Mouse (Mus musculus): ENCODE measurements at regions not wholly inside any gene's neighbourhood (a gene's known extent, or its start where the extent isn't known, plus 50 kb on each side); places are given as distances from the start of the nearest gene placed in this dataset.
A peak's percentile ranks its signal among the peaks of the same experiment; 100 is the strongest.

DNA sequence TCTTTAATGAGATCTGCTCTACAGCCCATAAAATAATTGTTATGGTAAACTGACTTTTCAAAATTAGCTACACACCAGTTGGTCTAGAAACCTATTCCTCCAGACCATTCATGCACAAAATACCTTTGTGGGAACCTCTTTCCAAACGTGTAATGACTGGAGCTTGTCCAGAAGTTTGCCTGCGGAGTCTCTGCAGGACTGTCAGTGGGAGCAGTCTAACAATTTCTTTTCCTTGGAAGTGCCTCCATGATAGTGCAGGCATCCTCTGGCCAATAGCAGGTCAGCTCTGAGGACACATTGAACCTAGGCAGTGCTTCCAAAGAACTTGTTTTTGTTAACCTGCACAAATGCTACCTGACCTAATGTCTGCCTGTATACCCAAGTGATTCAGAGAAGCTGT lies 932.3 kb downstream of the Pcdh9 start:
- DNase-seq: no peak

DNA sequence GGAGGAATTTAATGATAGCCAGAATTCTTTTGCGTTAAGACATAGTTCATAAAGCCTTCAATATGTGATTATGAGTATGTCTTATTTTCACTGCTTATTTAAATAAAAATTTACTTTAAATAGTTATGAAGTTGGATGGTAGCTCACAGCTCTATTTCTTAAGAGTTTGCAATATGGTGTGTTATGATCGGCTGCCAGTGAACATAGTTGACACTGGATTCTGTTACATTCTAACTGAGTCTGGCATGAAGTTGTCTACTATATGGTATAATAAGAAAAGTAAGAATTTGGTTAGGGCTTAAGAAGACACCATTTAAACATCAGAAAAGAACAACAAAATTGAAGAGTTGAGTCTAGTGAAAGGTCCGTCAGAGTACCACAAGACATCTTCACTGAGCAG lies 935.0 kb downstream of the Pcdh9 start:
- DNase-seq: no peak

DNA sequence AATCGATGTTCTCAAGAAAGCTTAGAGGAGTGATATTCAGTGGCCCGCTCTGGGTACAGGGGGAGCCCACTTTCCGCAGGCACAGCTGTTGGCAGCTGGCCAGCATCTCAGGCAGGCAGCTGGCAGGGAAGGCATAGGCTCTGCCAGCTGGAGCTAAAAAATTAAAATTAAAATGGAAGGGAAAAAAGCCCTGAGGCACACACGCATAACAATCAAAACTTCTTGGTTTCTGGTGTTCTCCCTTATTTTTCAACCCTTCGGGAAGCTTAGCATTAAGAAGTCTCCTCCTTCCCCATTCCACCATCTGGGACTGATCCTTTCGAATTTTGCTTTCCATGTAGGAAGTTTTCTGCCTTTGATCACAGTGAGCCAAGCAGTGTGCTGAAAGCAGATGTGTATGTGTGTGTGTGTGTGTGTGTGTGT lies 982.8 kb downstream of the Pcdh9 start:
- peak; percentile 31 for DNase-seq

DNA sequence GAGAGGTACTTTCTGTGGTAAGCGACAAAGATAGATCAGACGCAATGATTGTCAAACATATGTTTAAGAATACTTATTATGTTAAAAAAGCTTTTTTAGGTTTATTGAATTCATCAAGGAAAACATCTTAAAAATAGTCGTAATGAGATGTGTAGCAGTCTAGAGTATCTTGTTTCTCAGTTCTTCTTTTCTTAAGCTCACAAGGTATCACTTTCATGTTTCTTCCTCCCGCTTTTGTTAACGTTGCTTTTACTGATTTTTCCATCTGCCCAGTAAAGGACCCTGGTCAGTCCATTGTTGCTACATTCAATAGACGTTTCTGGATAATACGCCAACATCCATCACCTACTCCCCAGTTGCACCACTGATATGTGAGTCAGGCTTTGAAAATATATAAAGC lies 1015.9 kb downstream of the Pcdh9 start:
- DNase-seq: no peak

DNA sequence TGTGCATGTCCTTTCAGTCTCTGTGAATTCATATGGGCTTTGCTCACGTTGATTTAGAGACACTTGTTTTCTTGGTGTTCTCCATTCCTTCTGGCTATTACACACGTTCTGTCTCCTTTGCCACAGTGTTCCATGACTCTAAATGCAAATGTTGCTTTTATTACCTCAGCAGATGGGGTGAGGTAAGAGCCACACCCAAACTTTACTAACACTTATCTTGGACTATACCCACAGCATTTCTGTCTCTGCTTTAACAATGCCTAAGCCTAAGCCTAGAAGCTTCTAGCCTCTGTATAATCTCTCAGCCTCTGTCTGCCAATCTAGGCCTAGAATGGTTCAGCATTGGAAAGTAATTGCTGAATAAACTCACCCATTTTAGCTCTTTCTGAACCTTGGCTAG lies 1024.0 kb downstream of the Pcdh9 start:
- DNase-seq: no peak

DNA sequence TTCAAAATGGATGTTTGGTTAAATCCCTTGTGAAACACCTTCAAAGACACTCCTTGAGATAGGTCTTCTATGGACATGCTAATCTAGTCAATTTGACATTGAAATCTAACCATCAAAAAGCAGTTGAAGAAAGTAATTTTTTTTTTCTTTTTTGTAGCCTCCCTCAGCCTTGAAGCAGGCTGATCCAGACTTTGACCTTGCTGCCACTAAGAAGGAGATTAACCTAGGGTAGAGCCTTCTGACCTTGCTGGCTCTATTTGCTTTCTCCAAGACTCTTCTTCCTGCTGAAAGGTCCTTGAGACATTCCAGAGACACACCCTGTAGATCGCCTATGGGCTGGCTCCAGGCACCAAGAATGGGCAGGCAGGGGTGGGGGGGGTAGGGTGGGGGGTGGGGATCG lies 1027.5 kb downstream of the Pcdh9 start:
- no peak for DNase-seq

DNA sequence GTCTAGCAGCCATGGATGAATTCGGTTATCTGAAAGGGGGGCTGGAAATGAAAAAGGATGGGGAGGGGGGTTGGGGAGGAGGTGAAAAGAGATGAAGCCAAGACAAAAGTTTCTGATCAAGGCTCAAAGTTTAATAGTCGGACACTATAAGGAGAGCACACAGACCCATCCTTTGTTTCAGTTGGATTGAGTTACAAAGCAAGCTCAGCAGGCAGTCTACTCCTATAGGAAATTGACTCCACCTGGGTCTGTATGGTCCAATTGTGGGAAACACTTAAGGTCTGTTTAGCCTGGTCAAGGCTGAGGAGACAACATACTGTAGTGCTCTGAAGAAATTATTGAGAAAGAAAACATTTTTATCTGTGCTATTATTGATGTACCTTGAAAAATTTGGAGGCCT lies 1029.8 kb downstream of the Pcdh9 start:
- no peak for DNase-seq

DNA sequence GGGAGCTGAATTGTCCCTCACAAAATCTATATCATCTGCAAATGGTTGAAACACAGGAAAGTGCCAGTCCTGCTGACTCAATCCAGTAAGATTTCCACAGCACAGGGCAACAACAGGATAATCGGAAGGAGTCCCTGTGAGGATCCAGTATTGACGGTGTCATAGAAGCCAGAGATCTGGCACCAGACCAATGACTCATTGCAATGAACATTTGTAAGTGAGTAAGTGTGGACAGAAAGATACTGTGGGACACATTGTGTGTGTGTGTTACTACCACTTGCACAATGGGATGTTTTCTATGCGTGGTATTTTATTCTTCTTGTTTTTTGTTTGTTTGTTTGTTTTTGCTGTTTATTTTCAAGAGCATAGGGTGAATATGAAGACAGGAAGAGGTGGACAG lies 1056.8 kb downstream of the Pcdh9 start:
- no peak for DNase-seq

DNA sequence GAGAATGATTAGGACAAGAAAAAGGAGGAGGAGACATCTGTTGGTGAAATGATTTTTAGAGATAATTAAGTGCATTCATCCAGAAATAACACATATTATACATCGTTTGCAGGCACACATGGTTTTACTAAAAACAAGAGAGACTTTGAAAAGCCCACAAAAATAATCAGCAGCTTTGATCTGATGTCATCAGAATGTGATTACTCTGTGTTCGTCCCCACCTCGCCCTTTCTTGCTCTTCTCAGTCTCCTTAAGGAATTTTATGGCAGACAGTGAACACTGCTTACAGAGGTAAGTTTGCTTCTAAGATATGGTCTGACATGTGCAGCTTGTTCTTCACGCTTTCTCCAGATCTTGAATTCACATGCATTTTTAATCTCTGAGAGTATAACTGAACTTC lies 1061.3 kb downstream of the Pcdh9 start:
- DNase-seq: no peak

DNA sequence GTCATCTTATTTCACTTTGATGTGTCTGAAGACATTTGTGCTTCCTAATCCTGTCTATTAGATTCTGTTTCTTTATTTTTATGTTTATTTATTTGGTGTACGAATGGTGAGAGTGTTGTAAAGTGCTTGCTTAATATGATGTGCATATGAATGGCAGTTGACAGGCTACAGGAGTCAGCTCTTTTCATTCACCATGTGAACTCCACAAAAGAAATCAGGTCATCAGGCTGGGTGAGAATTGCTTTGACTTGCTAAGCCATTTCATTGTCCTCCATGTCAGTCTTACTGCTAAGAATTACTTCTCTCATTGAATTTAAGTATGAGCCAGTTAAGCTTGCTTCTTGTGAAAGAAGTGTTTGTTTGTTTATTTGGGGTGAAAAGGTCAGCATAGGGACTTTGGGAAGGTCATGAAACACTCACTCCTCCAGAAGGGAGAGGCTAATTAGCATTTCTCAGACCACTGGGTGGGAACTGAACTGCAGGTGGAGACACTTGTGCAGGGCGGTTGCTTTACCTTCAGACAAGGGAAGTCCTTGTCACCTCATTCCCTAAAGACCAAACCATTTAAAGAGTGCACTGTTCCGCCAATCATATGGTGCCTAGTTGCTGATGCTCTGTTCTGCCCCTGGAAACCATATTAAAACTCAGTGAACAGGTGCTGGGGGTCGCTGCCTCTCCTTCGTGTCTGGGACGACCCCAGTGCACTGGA lies 1063.7 kb downstream of the Pcdh9 start:
- DNase-seq: no peak

DNA sequence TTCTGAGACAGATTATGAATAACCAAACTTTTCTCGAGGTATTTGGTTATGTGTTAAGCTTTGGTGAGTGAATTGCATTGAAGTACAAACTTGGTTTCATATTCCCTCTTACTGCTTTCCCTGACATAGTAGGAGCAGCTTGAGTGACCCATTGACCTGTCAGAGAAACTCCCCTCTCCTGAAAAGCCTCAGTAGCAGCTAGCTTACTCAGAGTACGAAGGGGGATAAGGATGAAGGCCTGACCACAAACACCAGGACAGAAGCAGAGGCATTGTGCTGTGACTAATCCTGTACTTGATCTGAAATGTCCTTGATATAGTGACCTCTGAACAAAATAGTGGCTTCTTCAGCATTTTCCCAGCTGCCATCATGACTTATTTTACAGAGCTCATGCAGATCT lies 1070.4 kb downstream of the Pcdh9 start:
- DNase-seq: no peak

Data from right cerebral cortex, postnatal 25 days (tissue).